Mouse (Mus musculus) cerebellum, adult 2 months (tissue): ENCODE measurements at regions not wholly inside any gene's neighbourhood (a gene's known extent, or its start where the extent isn't known, plus 50 kb on each side); places are given as distances from the start of the nearest gene placed in this dataset.

Experiments
- CTCF ChIP-seq: fragments of 200-500 bp; IDR thresholded peaks from 2 replicates; pipeline ENCODE4 v1.5.1; 2011; ENCODE audit warnings: low read depth, mild to moderate bottlenecking, control low read depth, low read length, moderate library complexity, borderline replicate concordance; ENCODE audit not compliant: insufficient read depth
- POLR2A ChIP-seq: fragments of 200-500 bp; IDR thresholded peaks from 2 replicates; pipeline ENCODE4 v1.6.1; 2011; ENCODE audit warnings: low read length, control low read depth, borderline replicate concordance; ENCODE audit not compliant: insufficient read depth

GRCm38 (mm10) chr1:61202079-61202478 lies 224.4 kb downstream of the Icos start:
- TF ChIP-seq CTCF (no peak), POLR2A (no peak)
